Mouse (Mus musculus): ENCODE results near the gene Eif2b1.
A peak's percentile ranks its signal among the peaks of the same experiment; 100 is the strongest.
"Not testable (repeated sequence)": the region's sequence is repeated elsewhere in the genome, so short reads cannot be mapped to it uniquely, and the experiment has no call there.

The Eif2b1 gene

DNA sequence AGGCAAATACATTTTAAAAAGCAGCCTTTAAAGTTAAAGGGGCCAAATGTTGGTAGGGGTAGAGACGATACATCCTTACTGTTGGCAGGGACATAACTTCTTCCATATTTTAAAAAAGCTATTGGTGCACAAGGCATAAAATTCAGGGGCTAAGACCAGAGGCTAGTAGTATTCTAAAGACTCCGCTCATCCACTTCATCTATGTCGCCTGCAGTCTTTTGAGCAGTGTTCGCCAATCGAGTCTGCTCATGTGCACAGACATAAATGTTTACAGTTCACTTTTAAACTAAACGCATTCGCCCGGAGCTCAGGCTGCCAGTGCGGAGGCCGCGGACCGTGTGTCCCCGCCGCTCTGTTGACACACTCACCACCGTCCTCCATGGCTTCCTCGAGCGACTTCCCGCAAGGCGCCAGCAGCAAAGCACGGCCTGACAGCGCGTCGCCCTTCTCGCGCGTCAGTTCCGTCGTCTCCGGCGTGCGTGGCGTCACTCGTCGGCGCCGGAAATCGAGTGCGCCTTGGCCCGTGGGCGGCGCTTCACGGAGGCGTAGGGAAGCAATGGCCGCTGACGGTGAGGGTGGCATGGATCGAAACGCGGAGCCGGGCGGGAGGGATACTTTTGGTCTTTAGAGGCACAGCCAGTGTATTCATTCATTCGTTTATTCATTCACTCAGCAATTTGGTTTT lies at the start of gene Eif2b1, which contains the start of gene Gtf2h3:
Gene Eif2b1 (minus strand): TSS at position 499 of the 685 bp plus-strand sequence.
Gene Gtf2h3 (plus strand): TSS at position 508 of the 685 bp plus-strand sequence.
- DNase-seq (ENCODE audit: low spot score), result peak; percentile 93

DNA sequence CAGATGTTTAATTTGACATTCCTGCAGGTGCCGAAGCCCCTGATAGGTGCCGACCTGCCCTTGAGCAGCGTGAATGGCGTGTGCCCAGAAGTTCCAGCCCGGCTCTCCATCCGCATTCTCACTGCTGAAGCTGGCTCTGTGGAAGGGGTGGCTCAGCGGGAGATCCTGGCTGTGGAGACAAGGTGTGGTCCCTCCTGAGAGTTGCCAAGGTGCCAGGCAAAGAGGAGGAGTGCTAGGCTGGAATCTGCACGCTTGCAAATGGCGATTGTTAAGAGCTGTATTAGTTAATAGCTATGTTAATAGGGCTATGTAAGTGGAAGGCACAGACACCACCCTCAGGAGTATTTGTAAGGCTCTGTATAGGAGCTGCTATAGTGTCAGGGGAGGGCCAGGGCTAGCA lies 45.4 kb upstream of the Eif2b1 start:
- no peak for DNase-seq (ENCODE audit: low spot score)

DNA sequence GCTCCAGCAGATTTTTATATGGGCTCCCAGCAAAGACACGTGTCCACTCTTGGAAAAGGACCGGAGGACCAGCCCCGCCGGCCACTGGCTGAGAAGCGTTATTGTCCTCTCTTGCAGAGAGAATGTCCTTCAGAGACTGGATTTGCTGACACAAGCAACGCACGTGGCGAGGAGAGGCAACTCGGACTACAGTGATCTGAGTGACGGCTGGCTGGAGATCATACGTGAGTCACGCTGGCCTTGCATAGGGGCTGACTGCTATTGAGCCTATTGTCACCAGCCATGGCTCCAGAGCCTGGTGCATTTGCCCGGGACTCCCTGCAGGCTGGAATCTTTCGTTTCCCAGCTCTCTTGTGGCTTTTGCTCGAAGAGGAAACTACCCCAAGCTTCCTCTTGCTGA lies 44.0 kb upstream of the Eif2b1 start:
- no peak for DNase-seq (ENCODE audit: low spot score)

DNA sequence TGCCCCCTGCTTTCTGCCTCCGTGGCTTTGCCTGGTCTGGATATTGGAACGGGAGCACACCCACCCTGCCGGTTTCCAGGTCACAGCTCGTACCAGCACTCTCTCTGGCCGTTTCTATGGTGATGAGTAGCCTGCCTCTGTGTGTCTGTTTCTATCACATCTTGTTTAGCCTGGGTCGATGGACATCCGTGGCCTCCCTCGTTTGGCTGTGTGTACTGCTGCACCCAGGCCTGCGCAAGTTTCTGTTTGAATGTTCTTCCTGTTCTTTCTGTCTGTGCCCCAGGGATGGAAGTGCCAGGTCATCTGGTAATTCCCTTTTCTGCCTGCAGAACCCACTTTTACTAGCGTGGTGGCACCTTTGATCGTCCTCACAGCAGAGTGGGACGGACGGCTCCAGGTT lies 42.4 kb upstream of the Eif2b1 start:
- no peak for DNase-seq (ENCODE audit: low spot score)

DNA sequence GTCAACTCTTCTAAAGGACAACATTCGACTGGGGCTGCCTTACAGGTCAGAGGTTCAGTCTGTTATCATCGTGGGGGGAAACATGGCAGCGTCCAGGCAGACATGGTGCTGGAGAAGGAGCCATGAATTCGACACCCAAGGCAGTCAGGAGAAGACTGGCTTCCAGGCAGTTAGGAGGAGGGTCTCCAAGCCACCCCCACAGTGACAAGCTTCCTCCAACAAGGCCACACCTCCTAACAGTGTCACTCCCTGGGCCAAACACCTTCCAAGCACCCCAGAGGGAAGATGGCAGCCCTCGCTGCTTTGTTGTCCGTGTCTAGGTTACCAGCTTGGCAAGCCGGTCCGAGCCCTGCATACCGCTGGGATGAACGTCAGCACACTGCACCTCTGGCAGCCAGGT lies 39.8 kb upstream of the Eif2b1 start:
- DNase-seq (ENCODE audit: low spot score), result no peak

DNA sequence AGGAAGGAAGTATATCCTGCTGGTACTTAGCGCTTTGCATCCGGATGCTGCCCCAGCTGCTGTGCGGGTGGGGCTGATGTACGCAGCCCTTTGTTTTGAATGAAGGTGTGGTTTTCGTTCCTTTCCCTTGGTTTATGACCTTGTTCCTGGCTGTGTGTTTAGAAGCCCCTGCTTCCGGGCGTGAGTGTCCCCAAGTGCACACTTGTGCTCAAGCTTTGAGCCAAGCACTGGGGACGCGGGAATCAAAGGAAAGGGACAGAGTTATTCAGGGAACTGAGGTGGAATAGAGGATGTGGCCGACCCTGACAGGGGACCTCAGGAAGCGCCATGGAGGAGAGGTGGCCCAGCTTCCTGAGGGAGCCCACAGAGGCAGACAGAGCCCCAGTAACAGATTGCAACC lies 35.8 kb upstream of the Eif2b1 start:
- no peak for DNase-seq (ENCODE audit: low spot score)

DNA sequence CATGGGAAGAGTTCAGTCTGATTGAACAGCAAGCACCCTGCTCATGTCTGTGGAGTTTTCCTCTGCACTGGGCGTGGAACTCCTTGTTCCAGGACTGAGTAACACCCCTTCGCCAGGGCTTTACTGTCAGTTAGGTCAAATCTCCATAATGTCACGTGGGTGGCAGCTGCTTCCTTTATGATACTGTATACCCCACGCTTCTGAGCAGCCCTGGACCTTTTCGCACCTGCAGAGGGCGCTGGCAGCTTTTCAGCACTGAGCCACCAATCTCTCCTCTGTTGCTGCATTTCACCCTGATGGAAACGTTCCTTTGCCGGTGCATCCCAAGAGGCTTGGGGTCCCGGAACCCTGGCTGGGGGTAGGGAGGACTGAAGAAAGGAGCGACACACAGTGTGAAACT lies 32.0 kb upstream of the Eif2b1 start:
- no peak for DNase-seq (ENCODE audit: low spot score)

DNA sequence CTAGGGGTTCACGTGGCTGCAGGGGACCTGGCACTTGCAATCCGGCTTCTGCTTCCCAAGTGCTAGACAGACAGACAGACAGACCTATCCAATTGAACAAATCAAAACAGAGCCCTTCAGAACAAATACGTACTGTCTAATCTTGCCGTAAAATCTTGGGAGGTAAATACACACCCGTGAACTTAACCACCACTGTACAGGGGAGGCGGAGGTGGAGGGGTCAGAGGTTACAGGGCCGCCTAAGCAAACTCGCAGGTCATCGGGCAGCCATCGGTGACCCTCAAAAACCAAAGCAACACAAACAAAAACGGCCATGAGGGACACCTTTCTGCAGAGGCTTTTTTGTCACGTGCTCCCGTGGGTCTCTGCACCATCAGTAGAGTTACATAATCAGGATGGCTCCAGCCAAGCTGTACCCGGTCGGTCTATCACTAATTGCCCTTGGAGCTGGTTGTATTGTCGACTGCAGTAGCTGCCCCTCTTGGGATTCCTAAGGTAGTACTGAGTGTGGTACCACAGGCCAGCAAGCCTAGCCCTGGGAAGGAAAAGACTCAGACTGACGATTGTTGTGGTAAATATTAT lies 26.2 kb upstream of the Eif2b1 start:
- no peak for DNase-seq (ENCODE audit: low spot score)

DNA sequence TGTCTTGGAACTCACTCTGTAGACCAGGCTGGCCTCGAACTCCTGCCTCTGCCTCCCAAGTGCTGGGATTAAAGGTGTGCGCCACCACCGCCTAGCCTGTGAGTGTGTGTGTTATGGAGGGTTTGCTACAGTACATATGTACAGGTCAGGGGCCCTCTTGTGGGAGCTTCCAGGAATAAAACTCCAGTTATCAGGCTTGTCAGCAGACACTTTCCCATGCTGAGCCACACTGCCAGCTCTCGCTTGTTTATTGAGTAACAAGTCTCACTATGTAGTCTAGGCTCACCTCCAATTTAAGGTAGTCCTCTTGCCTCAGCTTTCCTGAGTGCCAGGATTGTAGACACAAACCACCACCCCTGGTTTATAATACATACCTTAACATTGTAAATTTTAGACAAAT lies 25.4 kb upstream of the Eif2b1 start:
- DNase-seq (ENCODE audit: low spot score), result no peak

DNA sequence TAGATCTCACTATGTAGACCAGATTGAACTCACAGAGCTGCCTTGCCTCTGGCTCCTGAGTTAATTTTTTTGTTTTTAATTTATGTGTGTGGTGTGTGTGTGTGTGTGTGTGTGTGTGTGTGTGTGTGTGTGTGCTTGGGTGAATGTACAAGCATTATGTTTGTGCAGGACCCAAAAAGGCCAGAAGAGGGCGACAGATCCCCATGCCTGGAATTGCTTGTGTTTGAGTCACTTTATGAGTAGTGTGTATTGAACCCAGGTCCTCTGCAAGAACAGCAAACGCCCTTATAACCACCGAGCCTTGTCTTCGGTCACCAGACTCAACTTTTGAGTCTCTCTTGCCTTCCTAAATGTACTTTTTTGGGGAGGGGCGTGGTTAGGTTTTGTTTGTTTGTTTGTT lies 23.4 kb upstream of the Eif2b1 start:
- DNase-seq (ENCODE audit: low spot score), result peak; percentile 33

DNA sequence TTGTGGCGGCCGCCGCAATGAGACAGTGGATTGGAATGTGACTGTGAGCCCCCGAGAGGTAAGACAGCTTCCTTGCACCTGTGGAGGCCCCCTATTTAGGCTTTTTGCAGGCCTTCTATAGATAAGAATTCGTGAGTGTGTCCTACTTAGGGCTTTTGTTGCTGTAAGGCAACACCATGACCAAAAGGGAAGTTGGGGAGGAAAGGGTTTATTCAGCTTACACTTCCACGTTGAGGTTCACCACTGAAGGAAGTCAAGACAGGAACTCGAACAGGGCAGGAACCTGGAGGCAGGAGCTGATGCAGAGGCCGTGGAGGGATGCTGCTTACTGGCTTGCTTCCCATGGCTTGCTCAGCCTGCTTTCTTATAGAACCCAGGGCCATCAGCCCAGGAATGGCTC lies 20.8 kb upstream of the Eif2b1 start:
- not testable (repeated sequence) for DNase-seq (ENCODE audit: low spot score)

DNA sequence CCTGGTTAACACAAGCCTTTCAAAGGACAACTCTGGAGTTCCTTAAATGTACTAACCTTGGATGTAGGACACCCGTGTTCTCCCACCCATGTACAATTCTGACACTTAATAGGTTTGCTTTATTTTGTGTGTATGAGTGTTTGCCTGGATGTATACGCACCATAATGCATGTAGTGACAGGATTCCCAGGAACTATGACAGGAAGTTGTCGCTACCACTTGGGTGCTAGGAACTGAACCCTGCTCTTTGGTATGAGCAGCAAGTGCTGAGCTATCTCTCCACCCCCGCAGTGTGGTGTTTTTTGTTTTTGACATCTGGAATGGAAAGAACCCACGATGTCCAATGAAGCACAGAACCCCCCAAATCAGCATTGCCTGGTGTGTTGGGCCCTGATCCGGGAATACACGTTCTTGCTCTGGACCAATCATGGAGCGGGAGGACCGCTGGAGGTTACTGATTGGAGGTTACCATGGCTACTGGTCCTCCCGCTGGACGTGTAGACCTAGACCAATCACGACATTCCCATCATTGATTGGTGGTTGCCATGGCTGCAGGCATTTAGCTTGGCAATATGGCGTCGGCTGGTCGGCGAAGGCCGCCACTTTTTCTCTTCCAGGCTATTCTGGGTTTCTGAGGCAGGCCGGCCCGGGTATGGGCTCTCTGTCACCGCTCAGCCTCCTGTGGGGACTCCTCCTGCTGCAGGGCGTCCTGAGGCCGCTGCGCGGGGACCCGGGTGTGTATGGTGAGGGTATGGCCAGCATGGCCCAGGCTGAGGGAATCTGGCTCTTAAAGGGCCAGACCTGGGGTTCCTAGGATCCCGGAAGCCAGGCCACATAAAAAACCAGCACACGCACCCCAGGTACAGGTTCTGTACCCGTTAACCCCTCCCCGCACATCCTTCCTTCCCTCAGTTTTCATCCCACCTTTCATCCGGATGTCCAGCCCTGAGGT lies 19.6 kb upstream of the Eif2b1 start:
- peak; percentile 95 for DNase-seq (ENCODE audit: low spot score)

DNA sequence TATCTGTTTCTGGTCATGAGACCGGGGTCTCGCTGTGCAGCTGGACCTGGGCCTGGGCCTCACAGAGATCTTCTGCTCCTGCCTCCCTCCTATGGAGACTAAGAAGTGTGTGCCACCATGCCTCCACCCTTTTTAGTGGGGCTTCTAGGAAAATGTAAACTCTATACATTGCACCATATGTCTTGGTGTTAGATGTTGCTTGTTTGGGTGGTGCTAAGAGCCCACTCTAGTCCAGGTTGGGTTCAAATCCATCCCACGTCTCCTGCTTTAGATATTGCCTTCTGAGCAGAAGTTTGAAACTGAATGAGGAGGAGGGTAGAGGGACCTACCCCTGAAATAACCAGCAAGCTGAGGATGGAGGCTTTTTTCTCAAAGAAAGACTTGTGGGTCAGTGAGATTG lies 13.8 kb upstream of the Eif2b1 start:
- no peak for DNase-seq (ENCODE audit: low spot score)

DNA sequence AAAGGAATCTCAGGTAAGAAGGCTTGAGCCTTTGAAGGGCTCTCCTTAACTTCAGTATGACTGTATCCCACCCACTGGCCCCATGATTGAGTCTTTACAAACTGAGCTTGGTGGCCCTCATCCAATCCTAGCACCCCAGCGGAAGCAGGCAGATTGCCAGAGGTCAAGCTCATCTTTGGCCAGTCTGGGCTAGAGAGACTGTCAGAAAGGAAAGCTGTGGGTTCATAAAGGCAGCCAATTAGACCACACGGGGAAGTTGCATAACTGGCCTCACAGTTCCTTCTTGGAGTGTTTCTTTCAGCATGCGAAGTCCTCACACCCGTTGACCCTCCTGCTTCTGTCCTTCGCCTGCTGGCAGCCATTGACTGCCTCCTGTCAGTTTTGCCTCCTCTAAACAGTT lies 3.6 kb upstream of the Eif2b1 start:
- no peak for DNase-seq (ENCODE audit: low spot score)

DNA sequence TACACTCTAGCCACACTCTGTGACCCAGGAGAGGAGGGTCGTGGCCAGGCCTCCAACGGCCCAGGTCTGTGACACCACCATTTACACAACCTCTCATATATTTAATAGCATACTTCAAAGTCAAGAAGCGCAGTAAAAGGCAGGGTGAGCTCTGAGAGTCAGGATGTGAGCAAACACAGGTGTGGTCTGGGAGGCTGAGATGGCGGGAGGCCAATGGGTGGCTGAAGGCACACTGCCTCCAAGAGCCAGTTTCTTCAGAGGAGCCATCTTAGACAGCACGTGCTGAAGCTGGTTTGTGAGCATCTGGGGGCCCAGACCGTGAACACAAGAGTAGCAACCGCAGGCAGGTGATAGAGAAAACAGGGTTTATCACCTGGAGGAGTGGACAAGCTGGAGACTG lies 3.5 kb downstream of the Eif2b1 start:
- no peak for DNase-seq (ENCODE audit: low spot score)

DNA sequence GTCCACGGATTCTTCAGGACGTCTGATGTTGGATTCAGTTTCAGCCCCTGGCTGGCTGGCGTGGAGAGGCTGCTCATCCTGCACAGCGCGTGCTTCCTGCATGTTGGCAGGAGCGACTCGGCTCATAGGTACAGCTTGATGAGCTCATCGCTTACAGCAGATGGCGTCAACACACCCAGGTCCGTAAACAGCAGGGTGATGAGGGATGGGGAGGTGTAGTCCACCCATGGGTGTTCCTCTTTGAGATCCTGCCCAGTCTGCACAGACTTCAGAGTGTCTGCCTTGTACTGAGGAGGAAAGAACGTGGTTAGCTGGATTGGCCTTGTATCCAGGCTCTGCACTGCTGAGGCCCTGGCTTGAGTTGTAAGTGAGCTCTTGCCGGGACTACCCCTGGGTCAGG lies 7.9 kb downstream of the Eif2b1 start:
- DNase-seq (ENCODE audit: low spot score), result no peak

DNA sequence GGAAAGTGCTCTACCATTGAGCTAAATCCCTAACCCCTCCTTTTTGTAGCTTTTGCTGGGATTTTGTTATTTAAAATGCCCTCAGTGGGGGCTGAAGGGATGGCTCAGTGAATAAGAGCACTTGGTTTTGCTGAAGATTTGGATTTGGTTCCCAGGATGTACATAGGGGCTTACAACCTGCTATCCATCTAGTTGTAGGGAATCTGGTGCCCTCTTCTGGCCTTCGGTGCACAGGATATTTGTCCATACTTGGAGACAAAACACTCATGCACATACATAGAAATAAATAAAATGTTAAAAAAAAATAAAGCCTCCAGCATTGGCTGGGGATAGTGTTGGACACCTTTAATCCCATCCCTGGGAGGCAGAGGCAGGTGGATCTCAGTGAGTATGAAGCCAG lies 23.8 kb downstream of the Eif2b1 start:
- no peak for DNase-seq (ENCODE audit: low spot score)

DNA sequence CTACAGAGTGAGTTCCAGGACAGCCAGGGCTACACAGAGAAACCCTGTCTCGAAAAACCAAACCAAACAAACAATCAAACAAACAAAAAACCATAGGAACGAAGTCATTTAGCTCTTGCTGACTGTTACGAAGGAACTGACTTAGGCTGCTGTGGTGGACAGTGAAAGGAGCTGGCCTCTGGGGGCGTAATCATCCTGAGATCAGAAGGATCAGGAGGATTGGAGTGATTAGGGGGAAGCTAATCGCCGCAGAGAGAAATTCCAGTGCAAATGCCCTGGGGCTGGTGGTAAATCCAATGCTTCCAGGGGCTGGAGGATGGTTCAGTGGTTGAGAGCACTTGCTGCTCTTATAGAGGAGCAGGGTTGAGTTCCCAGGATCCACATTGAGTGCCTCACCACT lies 25.3 kb downstream of the Eif2b1 start:
- no peak for DNase-seq (ENCODE audit: low spot score)

DNA sequence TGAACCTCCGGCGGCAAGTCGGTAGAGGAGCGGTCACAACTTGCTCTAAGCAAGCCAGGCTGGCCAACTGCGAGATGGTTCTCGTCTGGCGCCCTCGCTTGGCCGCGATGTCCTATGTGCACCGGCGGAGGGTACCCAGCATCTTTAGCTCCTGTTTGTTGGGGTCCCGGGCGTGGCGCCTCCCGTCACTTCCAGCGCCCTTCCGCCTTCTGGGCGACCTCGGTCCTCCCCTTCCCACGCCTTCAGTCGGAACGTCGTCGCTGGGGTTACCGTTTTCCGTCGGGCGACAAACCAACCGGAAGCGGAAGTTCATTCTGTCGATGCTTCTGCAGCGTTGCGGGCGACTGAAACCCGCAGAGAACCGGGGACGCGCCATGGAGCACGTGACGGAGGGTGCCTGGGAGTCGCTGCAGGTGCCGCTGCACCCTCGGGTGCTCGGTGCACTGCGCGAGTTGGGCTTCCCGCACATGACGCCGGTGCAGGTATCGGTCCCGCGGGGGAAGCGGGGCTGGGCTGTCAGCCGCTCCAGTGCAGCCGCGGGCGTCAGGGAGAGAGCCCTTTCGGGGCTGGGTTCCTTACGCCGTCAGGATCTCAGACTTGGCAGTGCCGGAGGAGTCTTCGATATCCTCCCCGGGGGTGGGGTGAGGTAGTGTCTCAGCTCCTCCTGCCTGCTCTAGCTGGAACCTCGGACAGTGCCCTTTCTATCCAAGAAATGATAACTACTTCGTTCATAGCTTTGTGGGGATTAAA lies 26.2 kb downstream of the Eif2b1 start, which contains the start of gene Ddx55:
Gene Ddx55 (plus strand): TSS at position 307 of the 750 bp plus-strand sequence.
- peak; percentile 88 for DNase-seq (ENCODE audit: low spot score)

DNA sequence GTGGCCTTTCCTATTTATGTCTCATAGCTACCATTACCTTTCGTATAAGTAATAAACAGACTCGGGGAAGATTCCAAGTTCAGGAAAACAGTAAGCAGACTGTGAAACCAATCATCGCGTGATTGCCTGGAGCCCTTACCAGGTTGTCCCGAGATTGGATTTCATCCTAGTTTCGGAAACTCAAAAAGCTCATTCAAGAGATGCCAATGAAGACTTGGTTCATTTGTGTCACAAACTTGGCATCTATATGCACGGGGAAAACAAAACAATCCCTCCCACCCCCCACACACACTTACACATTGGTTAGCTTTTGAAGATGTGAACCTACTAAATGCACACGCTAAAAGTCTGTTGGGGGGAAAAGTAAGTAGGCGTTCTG lies 26.8 kb downstream of the Eif2b1 start:
- no peak for DNase-seq (ENCODE audit: low spot score)

DNA sequence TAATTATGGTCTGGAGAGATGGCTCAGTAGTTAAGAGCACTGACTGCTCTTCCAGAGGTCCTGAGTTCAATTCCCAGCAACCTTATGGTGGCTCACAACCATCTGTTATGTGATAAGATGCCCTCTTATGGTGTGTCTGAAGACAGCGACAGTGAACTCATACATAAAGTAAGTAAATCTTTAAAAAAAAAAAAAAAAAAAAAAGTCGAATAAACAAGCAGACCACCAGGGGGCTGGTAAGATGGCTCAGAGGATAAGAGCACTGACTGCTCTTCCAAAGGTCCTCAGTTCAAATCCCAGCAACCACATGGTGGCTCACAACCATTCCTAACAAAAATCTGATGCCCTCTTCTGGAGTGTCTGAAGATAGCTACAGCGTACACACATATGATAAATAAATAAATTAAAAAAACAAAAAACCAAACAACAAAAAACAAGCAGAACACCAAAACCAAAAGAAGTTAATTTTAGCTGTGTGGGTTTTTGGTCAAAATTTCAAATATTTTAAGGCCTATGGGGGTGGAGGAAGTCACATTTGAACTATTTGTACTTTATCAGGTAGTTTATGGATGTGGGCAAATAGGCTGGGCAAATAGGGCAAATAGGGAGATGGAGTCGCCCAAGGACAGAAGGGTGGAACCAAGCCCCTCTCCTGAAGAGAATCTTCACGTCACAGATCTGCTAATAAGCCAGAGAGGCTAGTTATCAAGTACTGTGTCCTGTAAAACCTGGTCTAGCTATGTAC lies 27.4 kb downstream of the Eif2b1 start:
- DNase-seq (ENCODE audit: low spot score), result not testable (repeated sequence)

Data from urinary bladder, postnatal 14 days (tissue).